Mouse (Mus musculus) hematopoietic stem cell, adult 5-6 weeks (primary cell): ENCODE measurements around the gene Serpina1c. TPM values are rescaled to one million over a fixed set of nuclear protein-coding genes. Genes with fewer than 3 reads are reported as not detected.
"Not testable (repeated sequence)": the region's sequence is repeated elsewhere in the genome, so short reads cannot be mapped to it uniquely, and the experiment has no call there.

Source experiments
- ATAC-seq, 2 experiments: fragments of 125-278 bp in 1 of 2; replicated peaks in 1 of 2; 2 replicates each; pipeline ENCODE4 v1.8.0; 2016 to 2017; ENCODE audit warnings: inconsistent platforms in 2 of 2, mild to moderate bottlenecking in 2 of 2, moderate number of reproducible peaks in 2 of 2, low read depth in 1 of 2, moderate TSS enrichment in 1 of 2; ENCODE audit not compliant: low FRiP score in 2 of 2, poor library complexity in 2 of 2, severe bottlenecking in 2 of 2, insufficient read depth in 1 of 2, low TSS enrichment in 1 of 2
- total RNA-seq: library from RNA; stranded (forward); fragments of 172-1452, 232-1000 nt; gene quantifications from 2 replicates; pipeline ENCODE4 v1.2.3, GENCODE M21; 2017

Serpina1c gene
- total RNA-seq: not detected in 2 replicates

GRCm38 (mm10) chr12:103904837-103905340, at the start of gene Serpina1c:
TSS of gene Serpina1c (minus strand) at chr12:103904887.
- not testable (repeated sequence) for ATAC-seq

- not testable (repeated sequence) for ATAC-seq
Measured at GRCm38 (mm10) chr12:103952972-103953371, 48.3 kb upstream of the Serpina1c start.

- no peak for ATAC-seq
Measured at GRCm38 (mm10) chr12:103946243-103946642, 41.6 kb upstream of the Serpina1c start.

- not testable (repeated sequence) for ATAC-seq
Measured at GRCm38 (mm10) chr12:103909181-103909580, 4.5 kb upstream of the Serpina1c start.

DNA sequence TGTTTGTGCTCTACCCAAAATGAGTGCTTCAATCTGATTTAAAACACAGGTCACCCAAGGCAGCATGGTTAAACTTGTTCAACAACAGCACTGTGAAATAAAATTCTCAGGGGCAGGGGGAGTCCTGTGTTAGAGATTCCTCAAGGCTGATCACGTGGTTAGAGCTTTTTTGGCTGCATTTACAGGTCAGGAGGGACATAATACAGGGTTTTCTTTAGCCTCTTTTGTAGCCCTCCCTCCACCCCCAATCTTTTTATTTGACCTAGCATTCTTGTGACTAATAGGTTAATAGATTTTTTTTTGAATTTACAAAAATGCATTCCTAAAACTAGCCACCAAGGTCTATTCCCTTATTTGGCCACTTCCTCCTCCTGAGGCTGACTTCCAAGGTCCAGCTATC, 3.1 kb upstream of the Serpina1c start:
- ATAC-seq: not testable (repeated sequence)

- not testable (repeated sequence) for ATAC-seq
Measured at GRCm38 (mm10) chr12:103901929-103902328, 2.8 kb downstream of the Serpina1c start.

GRCm38 (mm10) chr12:103866873-103867272, 37.8 kb downstream of the Serpina1c start:
- ATAC-seq: not testable (repeated sequence)

DNA sequence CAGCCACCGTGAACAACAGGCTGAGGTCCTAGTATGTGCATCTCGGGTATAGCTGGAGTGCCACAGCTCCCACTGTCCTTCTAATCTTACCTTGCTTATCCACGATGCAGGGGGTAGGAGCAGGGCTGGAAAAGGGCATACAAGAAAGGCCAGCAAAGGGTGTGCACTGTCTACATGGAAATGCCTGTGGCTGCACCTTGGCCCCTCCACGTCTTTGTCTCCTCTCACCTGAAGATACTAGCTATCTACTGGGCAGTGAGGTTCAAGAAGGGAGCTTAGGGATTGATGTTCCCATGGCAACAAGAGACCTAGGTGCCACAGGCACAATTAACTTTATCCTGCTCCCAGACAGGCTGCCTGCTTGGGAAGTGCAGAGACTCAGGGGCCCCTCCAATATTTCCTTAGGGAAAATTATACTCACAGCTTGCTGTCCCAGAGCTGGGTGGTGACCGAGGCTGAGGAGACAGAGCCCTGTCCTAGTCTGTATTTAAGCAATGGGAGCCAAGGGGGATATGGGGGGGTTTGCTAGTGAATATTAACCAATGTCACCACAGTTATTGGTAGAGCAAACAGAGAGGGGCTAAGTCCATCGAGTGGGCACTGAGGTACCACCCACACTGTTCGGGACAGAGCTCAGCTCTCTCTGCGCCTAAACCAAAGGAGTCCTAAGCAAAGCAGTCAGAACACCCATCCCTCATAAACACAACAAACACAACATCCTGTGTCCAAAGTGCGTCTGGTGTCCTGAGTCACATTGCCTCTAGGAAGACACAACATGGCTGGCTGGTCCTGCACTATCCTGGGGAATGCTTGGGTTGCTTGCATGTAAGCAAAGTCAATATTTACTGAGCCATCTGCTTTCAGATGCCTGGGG, 41.3 kb downstream of the Serpina1c start, which contains the start of gene Serpina1a:
Gene Serpina1a (minus strand): TSS at position 462 of the 874 bp plus-strand sequence.
- ATAC-seq: not testable (repeated sequence)

- no peak for ATAC-seq
Measured at GRCm38 (mm10) chr12:103860976-103861375, 43.7 kb downstream of the Serpina1c start.

DNA sequence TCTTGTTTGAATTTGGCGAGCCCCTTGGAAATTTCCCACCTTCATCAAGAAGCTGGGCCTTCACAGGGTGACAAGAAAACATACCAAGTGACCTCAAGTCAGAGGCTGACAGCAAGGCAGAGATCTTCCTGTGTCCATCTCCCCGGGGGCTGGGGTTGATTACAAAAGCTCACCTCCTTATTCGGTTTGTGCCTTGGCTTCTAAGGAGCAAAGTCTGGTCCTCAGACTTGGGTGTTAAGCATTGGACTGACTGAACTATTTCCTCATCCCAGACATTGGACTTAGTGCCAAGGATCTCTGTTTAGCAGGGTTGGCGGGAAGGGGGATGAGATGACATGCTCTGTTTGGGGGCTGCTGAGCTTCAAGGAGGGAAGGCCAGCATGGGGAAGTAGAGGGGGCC, 44.1 kb downstream of the Serpina1c start:
- not testable (repeated sequence) for ATAC-seq

- ATAC-seq: not testable (repeated sequence)
Measured at GRCm38 (mm10) chr12:103859584-103859983, 45.1 kb downstream of the Serpina1c start.

- not testable (repeated sequence) for ATAC-seq
Measured at GRCm38 (mm10) chr12:103853032-103853431, 51.7 kb downstream of the Serpina1c start.

Other genes with a start within 250 kb of the Serpina1c start
- not detected in 2 replicates for gene Serpina6, start 247.7 kb downstream of the Serpina1c start, total RNA-seq
- not detected in 2 replicates for gene Serpina16, start 228.7 kb downstream of the Serpina1c start, total RNA-seq
- not detected in 2 replicates for gene Serpina1f, start 209.4 kb downstream of the Serpina1c start, total RNA-seq
- gene Serpina1d, start 131.3 kb downstream of the Serpina1c start, total RNA-seq: not detected in 2 replicates
- gene Serpina1b, start 74.5 kb downstream of the Serpina1c start, total RNA-seq: not detected in 2 replicates
- gene Serpina1a, start 41.3 kb downstream of the Serpina1c start, total RNA-seq: not detected in 2 replicates
- not detected in 2 replicates for gene Serpina1e, start 54.1 kb upstream of the Serpina1c start, total RNA-seq
- 1.1 TPM in 1 of 2 replicates, not detected in the other for gene Serpina11, start 85.1 kb upstream of the Serpina1c start, total RNA-seq
- gene Serpina9, start 108.9 kb upstream of the Serpina1c start, total RNA-seq: not detected in 2 replicates
- not detected in 2 replicates for gene Serpina12, start 139.6 kb upstream of the Serpina1c start, total RNA-seq
- not detected in 2 replicates for gene Serpina5, start 196.2 kb upstream of the Serpina1c start, total RNA-seq
- not detected in 2 replicates for gene Serpina3a, start 207.8 kb upstream of the Serpina1c start, total RNA-seq
- not detected in 2 replicates for gene Serpina3b, start 223.1 kb upstream of the Serpina1c start, total RNA-seq
- gene Serpina3c, start 249.0 kb upstream of the Serpina1c start, total RNA-seq: not detected in 2 replicates